Mouse (Mus musculus): ENCODE measurements around the gene Atp4a. TPM values are rescaled to one million over a fixed set of nuclear protein-coding genes. Genes with fewer than 3 reads are reported as not detected.
"Not testable (repeated sequence)": the region's sequence is repeated elsewhere in the genome, so short reads cannot be mapped to it uniquely, and the experiment has no call there.

The Atp4a gene
- polyA plus RNA-seq, 1 experiment from 2014 or later: 0.78 TPM

DNA sequence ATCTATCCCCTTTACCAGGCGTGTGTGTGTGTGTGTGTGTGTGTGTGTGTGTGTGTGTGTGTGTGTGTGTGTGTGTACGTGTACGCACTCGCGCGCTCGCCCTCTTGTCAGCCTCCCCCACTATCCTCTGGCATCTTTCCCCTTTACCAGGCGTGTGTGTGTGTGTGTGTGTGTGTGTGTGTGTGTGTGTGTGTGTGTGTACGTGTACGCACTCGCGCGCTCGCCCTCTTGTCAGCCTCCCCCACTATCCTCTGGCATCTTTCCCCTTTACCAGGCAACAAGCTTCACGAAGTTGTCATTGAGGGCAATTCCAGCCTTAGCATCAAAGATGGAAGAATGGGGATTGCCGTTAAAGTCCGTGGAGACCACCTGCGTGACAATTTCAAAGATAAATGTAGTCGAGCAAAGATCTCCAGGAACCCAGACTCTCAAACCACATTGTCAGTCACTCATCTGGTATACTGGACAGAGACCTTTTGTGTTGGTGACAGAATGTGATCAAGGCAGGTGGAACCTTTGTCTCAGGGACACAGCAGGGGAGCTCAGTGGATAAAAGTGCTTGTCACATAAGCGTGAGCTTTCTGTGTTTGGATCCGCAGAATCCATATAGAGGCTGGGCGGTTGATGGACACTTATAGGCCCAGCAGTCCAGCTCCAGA lies 18.2 kb downstream of the Atp4a start:
- not testable (repeated sequence) for ATAC-seq (ENCODE audit: insufficient number of reproducible peaks, low FRiP score); H3K9me3 ChIP-seq (replicated peaks); H3K27me3 ChIP-seq (replicated peaks)
- WGBS: 22% methylated on average over 20 of the region's 22 CpGs
- H3K4me3 ChIP-seq: peak overlapping the region; percentile 93
- H3K27ac ChIP-seq (ENCODE audit: poor library complexity, severe bottlenecking): peak overlapping the region; percentile 90
- H3K4me1 ChIP-seq (replicated peaks): peaks cover 18% of the 10 kb centered on the region
- H3K36me3 ChIP-seq: peaks cover 58% of the 10 kb centered on the region
- H3K9ac ChIP-seq: peak overlapping the region; percentile 94
- H3K4me2 ChIP-seq: peak overlapping the region; percentile 74

- Histone ChIP-seq H3K27ac (ENCODE audit: poor library complexity, severe bottlenecking) (no peak overlapping the region), H3K36me3 (peaks cover 69% of the 10 kb centered on the region), H3K9me3 (replicated peaks) (0 out of 2 replicates have a peak, but pooled peaks cover 2% of the 10 kb centered on the region), H3K4me2 (no peak overlapping the region), H3K9ac (no peak overlapping the region), H3K4me3 (no peak overlapping the region), H3K27me3 (replicated peaks) (no peaks in the 10 kb centered on the region), H3K4me1 (replicated peaks) (no peaks in the 10 kb centered on the region)
- ATAC-seq (ENCODE audit: insufficient number of reproducible peaks, low FRiP score): no peak
- WGBS: 82% methylated on average over 3 of the region's 3 CpGs
Measured at GRCm38 (mm10) chr7:30736211-30736610, 24.2 kb downstream of the Atp4a start.

- not testable (repeated sequence) for H3K4me3 ChIP-seq; H3K27ac ChIP-seq (ENCODE audit: poor library complexity, severe bottlenecking); H3K4me2 ChIP-seq; H3K9ac ChIP-seq; H3K4me1 ChIP-seq (replicated peaks); H3K27me3 ChIP-seq (replicated peaks); ATAC-seq (ENCODE audit: insufficient number of reproducible peaks, low FRiP score); H3K9me3 ChIP-seq (replicated peaks)
- 75% methylated on average over 2 of the region's 2 CpGs for WGBS
- H3K36me3 ChIP-seq: peaks cover 16% of the 10 kb centered on the region; the same call in 1 of the 2 replicates
Measured at GRCm38 (mm10) chr7:30742570-30742969, 30.6 kb downstream of the Atp4a start.

- not testable (repeated sequence) for H3K4me2 ChIP-seq; ATAC-seq (ENCODE audit: insufficient number of reproducible peaks, low FRiP score); H3K27ac ChIP-seq (ENCODE audit: poor library complexity, severe bottlenecking); H3K4me3 ChIP-seq; H3K9me3 ChIP-seq (replicated peaks); H3K4me1 ChIP-seq (replicated peaks); H3K27me3 ChIP-seq (replicated peaks); H3K9ac ChIP-seq
- WGBS: 66% methylated on average over 4 of the region's 4 CpGs
- H3K36me3 ChIP-seq: 0 out of 2 replicates have a peak, but pooled peaks cover 11% of the 10 kb centered on the region
Measured at GRCm38 (mm10) chr7:30743617-30744016, 31.6 kb downstream of the Atp4a start, which contains the start of gene Gapdhs. Gene Gapdhs, minus strand, starts transcription at chr7:30743681.

DNA sequence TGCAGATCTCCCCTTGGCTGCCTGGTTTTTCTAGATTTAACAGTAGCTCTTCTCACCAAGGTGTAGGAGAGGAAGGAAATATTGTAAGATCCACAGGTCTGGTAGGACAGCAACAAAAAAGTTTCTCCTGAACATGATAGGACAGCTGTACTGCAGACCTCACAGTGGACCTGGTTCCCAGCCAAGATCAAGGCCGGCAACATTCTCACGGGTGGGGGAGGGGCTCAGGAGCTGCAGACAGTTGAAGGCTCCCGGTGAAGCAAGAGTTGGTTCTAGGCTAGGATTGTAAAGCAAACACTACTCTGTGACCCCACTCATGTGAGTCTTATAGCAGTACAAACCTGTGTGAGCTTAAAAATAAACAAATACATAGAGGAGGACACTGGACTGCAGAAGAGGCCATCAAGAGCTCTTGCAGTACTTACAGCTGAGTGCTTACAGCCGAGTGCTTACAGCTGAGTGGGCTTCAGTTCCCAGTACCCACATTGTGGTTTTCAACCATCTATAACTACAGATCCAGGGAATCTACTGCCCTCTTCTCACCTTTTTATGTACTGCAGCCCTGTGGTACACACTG lies 32.1 kb downstream of the Atp4a start:
- H3K27me3 ChIP-seq (replicated peaks): no peaks in the 10 kb centered on the region
- WGBS: 35% methylated on average over 4 of the region's 4 CpGs

GRCm38 (mm10) chr7:30747525-30748204 lies 35.7 kb downstream of the Atp4a start:
- Histone ChIP-seq H3K27ac (ENCODE audit: poor library complexity, severe bottlenecking) (no peak overlapping the region), H3K4me2 (no peak overlapping the region), H3K27me3 (replicated peaks) (no peaks in the 10 kb centered on the region), H3K9me3 (replicated peaks) (no peaks in the 10 kb centered on the region; the same call in 1 of the 2 replicates), H3K36me3 (no peaks in the 10 kb centered on the region), H3K4me1 (replicated peaks) (peaks cover 3% of the 10 kb centered on the region), H3K9ac (no peak overlapping the region), H3K4me3 (no peak overlapping the region)
- 85% methylated on average over 7 of the region's 7 CpGs for WGBS
- ATAC-seq (ENCODE audit: insufficient number of reproducible peaks, low FRiP score): no peak

More for the DNA sequence above, 32.1 kb downstream of the Atp4a start:
- H3K27ac ChIP-seq (ENCODE audit: poor library complexity, severe bottlenecking): no peak overlapping the region
- 0 out of 2 replicates have a peak, but pooled peaks cover 11% of the 10 kb centered on the region for H3K36me3 ChIP-seq
- H3K4me1 ChIP-seq (replicated peaks): peaks cover 3% of the 10 kb centered on the region
- H3K9ac ChIP-seq: no peak overlapping the region
- H3K4me2 ChIP-seq: no peak overlapping the region
- H3K4me3 ChIP-seq: no peak overlapping the region
- H3K9me3 ChIP-seq (replicated peaks): peaks cover 2% of the 10 kb centered on the region; the same call in 1 of the 2 replicates
- no peak for ATAC-seq (ENCODE audit: insufficient number of reproducible peaks, low FRiP score)

DNA sequence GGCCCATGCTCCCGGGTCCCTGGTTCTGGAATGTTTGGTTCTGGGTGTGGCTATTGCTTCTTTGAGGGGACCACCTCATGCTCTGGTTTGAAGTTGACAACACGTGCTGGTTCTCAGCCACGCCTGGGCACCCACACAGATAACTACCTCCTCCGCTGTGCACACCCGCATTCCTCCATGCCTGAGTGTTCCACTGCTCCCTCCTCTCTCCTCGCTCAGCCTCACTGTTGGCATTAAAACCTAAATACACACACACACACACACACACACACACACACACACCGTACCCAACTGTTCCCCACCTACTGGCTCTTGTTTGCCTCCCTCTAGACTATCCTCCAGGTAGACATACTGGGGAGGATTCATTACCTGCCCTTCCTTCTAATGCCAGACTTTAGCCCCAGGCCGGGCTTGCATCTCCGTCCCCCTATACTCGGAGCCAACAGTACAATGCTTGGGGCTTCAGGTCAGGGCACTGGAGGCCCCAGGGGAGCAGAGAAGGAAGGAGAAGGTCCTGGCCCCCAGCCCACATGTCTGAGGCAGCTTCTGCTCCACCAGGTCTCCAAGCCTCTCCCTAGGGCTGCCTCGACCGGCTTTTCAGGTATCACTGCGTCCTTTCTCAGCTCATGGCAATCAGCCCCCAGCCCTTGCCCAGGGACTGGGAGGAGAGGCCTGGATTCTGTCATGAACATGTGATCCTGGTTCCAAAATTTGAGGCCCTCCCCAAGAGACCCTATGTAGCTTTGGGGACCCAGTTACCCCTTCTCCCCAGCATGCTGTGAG lies 38.0 kb downstream of the Atp4a start:
- H3K27me3 ChIP-seq (replicated peaks): no peaks in the 10 kb centered on the region
- no peak overlapping the region for H3K27ac ChIP-seq (ENCODE audit: poor library complexity, severe bottlenecking)
- no peaks in the 10 kb centered on the region for H3K4me1 ChIP-seq (replicated peaks)
- WGBS: 71% methylated on average over 13 of the region's 13 CpGs
- peaks cover 6% of the 10 kb centered on the region for H3K36me3 ChIP-seq
- H3K4me3 ChIP-seq: no peak overlapping the region
- no peak overlapping the region for H3K4me2 ChIP-seq
- ATAC-seq (ENCODE audit: insufficient number of reproducible peaks, low FRiP score): no peak
- H3K9me3 ChIP-seq (replicated peaks): peaks cover 10% of the 10 kb centered on the region
- no peak overlapping the region for H3K9ac ChIP-seq

DNA sequence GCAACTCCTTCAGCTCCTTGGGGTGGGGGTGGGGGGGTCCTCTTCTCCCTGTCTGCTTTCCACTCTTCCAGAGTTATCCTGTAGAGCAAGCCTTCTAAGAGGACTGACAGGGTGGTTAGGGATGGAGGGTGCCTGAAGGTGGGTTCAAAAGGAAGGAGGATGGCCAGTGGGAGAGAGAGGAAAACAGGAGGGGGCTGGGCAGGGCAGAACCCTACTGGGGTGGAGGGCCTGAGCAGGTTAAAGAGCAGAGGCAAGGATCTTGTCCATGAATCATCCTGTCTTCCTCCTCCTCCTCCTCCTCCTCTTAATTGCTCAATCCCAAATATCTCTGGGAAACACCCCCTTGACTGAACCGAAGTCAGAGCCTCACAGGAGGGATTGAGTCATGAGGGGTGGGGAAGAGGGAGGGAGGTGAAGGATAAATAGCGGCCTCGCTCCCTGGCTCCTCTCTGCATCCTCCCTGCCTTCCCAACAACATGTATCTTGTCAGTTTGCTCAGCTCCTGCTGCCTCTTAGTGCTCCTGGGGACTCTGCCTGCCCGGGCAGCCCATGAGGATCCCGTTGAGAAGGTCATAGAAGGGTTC lies 39.2 kb downstream of the Atp4a start, which contains the start of gene Sbsn:
Sbsn (plus strand) TSS at position 386 of the 584 bp plus-strand sequence.
- Histone ChIP-seq H3K4me3 (no peak within 1 kb of the TSS), H3K9me3 (replicated peaks) (peaks cover 15% of the 10 kb centered on the region), H3K4me1 (replicated peaks) (no peaks in the 10 kb centered on the region), H3K27ac (ENCODE audit: poor library complexity, severe bottlenecking) (no peak within 1 kb of the TSS), H3K27me3 (replicated peaks) (no peaks in the 10 kb centered on the region), H3K36me3 (peaks cover 14% of the 10 kb centered on the region), H3K9ac (no peak within 1 kb of the TSS), H3K4me2 (no peak within 1 kb of the TSS)
- ATAC-seq (ENCODE audit: insufficient number of reproducible peaks, low FRiP score): 0 out of 2 replicates have a peak, but pooled peaks have one; percentile 48
- 58% methylated on average over 5 of the region's 5 CpGs for WGBS

DNA sequence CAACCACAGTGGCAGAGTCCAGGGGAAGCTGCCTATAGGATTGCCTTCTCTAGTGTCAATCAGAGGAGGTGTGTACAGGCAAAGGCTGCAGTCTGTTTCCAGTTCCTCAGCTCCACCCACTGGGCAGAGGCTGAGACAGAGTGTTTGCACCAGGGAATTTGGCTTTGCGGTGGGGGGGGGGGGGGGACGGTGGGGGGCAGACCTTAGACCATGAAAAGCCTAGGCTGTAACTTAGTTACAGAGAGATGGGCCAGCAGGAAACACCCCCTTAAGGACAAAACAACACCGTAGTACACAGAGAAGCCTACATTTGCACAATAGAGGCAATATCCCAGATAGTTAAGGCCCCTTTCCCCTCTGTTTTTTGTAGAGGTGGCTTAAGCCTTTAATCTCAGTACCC lies 45.0 kb downstream of the Atp4a start:
- peaks cover 15% of the 10 kb centered on the region for H3K9me3 ChIP-seq (replicated peaks)
- WGBS: 64% methylated on average over 3 of the region's 3 CpGs
- no peak overlapping the region for H3K27ac ChIP-seq (ENCODE audit: poor library complexity, severe bottlenecking)

DNA sequence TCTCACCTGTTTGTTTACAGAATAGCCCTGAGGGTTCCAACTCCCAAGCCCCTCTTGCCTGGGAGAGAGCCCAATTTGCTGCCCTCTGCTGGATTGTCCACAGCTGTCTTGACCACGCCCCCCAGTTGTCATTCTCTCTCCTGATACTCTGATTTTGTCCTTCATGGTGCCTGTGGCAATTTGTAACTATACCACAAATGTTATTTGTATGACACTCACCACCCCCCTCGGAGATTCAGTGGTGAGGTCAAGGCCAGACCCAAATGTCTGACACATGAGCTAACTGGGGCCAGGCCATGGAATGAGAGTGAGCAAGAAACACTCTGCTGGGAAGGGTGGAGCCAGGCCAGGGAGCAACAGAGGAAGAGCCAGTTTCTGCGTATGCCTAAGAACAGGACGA lies 46.8 kb downstream of the Atp4a start:
- H3K27ac ChIP-seq (ENCODE audit: poor library complexity, severe bottlenecking): no peak overlapping the region

More for the DNA sequence above, 45.0 kb downstream of the Atp4a start:
- no peak overlapping the region for H3K4me2 ChIP-seq
- H3K36me3 ChIP-seq: peaks cover 14% of the 10 kb centered on the region
- H3K4me1 ChIP-seq (replicated peaks): peaks cover 12% of the 10 kb centered on the region
- no peak for ATAC-seq (ENCODE audit: insufficient number of reproducible peaks, low FRiP score)
- no peak overlapping the region for H3K9ac ChIP-seq
- H3K4me3 ChIP-seq: no peak overlapping the region
- H3K27me3 ChIP-seq (replicated peaks): no peaks in the 10 kb centered on the region

More for the DNA sequence above, 46.8 kb downstream of the Atp4a start:
- peaks cover 14% of the 10 kb centered on the region for H3K36me3 ChIP-seq
- 35% methylated on average over 4 of the region's 4 CpGs for WGBS
- no peak overlapping the region for H3K4me2 ChIP-seq
- peaks cover 12% of the 10 kb centered on the region for H3K27me3 ChIP-seq (replicated peaks)
- H3K4me3 ChIP-seq: no peak overlapping the region
- peaks cover 15% of the 10 kb centered on the region for H3K9me3 ChIP-seq (replicated peaks)
- peaks cover 12% of the 10 kb centered on the region for H3K4me1 ChIP-seq (replicated peaks)
- H3K9ac ChIP-seq: no peak overlapping the region
- ATAC-seq (ENCODE audit: insufficient number of reproducible peaks, low FRiP score): no peak
